Mouse (Mus musculus) myocyte (in vitro differentiated cells): ENCODE data around the gene Pfdn6.

ENCODE experiments used
- CEBPB ChIP-seq: IDR thresholded peaks from 2 replicates; pipeline ENCODE4 v1.6.1; 2011; ENCODE audit warnings: mild to moderate bottlenecking, moderate library complexity; ENCODE audit not compliant: poor library complexity, insufficient read depth, severe bottlenecking
- E2F4 ChIP-seq: IDR thresholded peaks from one replicate; pipeline ENCODE4 v1.6.1; 2011; ENCODE audit warnings: mild to moderate bottlenecking, control low read depth, moderate library complexity; ENCODE audit not compliant: insufficient read depth
- MAX ChIP-seq: IDR thresholded peaks from one replicate; pipeline ENCODE4 v1.6.1; 2011; ENCODE audit warnings: low read depth, mild to moderate bottlenecking, control low read depth
- MYOD1 ChIP-seq, 3 experiments: IDR thresholded peaks; one replicate each; pipeline ENCODE4 v1.6.1; 2011; ENCODE audit warnings: control low read depth in 2 of 3, low read depth in 2 of 3, mild to moderate bottlenecking in 2 of 3, moderate library complexity in 1 of 3; ENCODE audit not compliant: insufficient read length in 2 of 3, control insufficient read depth in 1 of 3
- MYOG ChIP-seq, 3 experiments: IDR thresholded peaks; one replicate each; pipeline ENCODE4 v1.6.1; 2011; ENCODE audit warnings: control low read depth in 2 of 3, low read depth in 2 of 3, mild to moderate bottlenecking in 2 of 3; ENCODE audit not compliant: insufficient read length in 2 of 3, control insufficient read depth in 1 of 3, insufficient read depth in 1 of 3
- POLR2A ChIP-seq: IDR thresholded peaks from one replicate; pipeline ENCODE4 v1.6.1; 2011; ENCODE audit warnings: low read depth, mild to moderate bottlenecking, control low read depth, moderate library complexity; ENCODE audit not compliant: insufficient read length
- POLR2AphosphoS2 ChIP-seq: IDR thresholded peaks from one replicate; pipeline ENCODE4 v1.6.1; 2011; ENCODE audit warnings: low read depth, control low read depth; ENCODE audit not compliant: insufficient read length
- TCF12 ChIP-seq: IDR thresholded peaks from one replicate; pipeline ENCODE4 v1.6.1; 2011; ENCODE audit warnings: mild to moderate bottlenecking, control low read depth; ENCODE audit not compliant: poor library complexity, insufficient read depth, severe bottlenecking
- USF1 ChIP-seq: IDR thresholded peaks from one replicate; pipeline ENCODE4 v1.6.1; 2011; ENCODE audit warnings: low read depth, mild to moderate bottlenecking, control low read depth, moderate library complexity

DNA sequence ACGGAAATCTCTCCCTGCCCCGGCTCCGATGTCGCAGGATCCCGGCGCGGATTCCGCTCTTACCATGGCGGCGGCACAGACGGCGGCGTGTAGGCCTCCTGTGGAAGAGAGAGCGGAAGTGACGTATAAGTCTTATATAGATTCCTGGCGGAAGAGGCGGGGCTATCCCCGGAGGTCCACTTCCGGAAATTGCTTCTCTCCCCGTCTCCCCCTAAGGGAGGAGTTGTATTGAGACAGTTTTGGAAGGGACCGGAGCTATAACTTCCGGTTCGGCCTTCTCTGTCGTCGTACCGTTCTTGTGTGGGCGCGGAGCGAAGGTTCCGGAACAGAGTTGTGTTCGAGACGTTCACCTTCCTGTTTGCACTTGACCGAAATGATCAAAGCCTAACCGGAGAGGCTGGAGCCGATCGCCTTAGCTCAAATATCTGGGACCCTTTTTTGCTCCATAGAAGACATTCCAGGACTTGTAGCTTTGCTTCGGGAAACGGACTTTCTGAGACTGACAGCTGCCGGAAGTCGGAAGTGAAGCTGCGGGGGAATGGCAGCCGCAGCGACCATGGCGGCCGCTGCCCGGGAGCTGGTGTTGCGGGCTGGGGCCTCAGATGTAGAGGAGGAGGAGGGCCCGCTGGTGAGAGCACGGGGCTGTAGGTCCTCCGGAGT is 15.5 kb upstream of the Pfdn6 start, which contains the start of the genes Vps52 and Rps18:
- TF ChIP-seq POLR2A: peak; percentile 84
- no peak for TF ChIP-seq CEBPB
- no peak for TF ChIP-seq USF1
- no peak for TF ChIP-seq TCF12
- TF ChIP-seq MYOD1 (IDR thresholded peaks at IDR 0.05; ENCODE audit: control insufficient read depth in 1 of 3, insufficient read length in 2 of 3, low read depth in 2 of 3): peak in 1 of 3 experiments; percentile 5
- TF ChIP-seq MAX: no peak
- TF ChIP-seq E2F4: no peak
- peak in 1 of 3 experiments; percentile 37 for TF ChIP-seq MYOG (IDR thresholded peaks at IDR 0.05; ENCODE audit: control insufficient read depth in 1 of 3, insufficient read depth in 1 of 3, insufficient read length in 2 of 3, low read depth in 2 of 3)
- TF ChIP-seq POLR2AphosphoS2: peak; percentile 90
